Mouse (Mus musculus): ENCODE results near the gene Ifna5.

The Ifna5 gene

GRCm38 (mm10) chr4:88851026-88851763, 15.9 kb downstream of the Ifna5 start:
- in situ Hi-C loops (cut with MboI; ENCODE audit: unreplicated experiment in 2 of 2) = loop anchor here in 1 of 2 experiments (25.0 kb wide), 1 partner anchor 436 kb away; the partner anchor contains the start of gene Cdkn2a

GRCm38 (mm10) chr4:88859214-88859613, 23.9 kb downstream of the Ifna5 start:
- in situ Hi-C loops (cut with MboI; ENCODE audit: unreplicated experiment in 2 of 2) = loop anchor here in 1 of 2 experiments (25.0 kb wide), 1 partner anchor 428 kb away; the partner anchor contains the start of gene Cdkn2a

- in situ Hi-C loops (cut with MboI; ENCODE audit: unreplicated experiment in 2 of 2) = loop anchor here (10.0 to 25.0 kb wide), 2 partner anchors 159 to 424 kb away; partner anchors contain the start of gene Cdkn2a (in 1 of the 2)
These were observed 28.0 kb downstream of the Ifna5 start for GRCm38 (mm10) chr4:88863309-88863708.

- in situ Hi-C loops (cut with MboI; ENCODE audit: unreplicated experiment in 2 of 2) = loop anchor here (10.0 to 25.0 kb wide), 2 partner anchors 160 to 423 kb away; partner anchors contain the start of gene Cdkn2a (in 1 of the 2)
These were observed 29.3 kb downstream of the Ifna5 start for GRCm38 (mm10) chr4:88864599-88864998.

GRCm38 (mm10) chr4:88865011-88865569, 29.8 kb downstream of the Ifna5 start:
- in situ Hi-C loops (cut with MboI; ENCODE audit: unreplicated experiment in 2 of 2) = loop anchor here (10.0 to 25.0 kb wide), 2 partner anchors 160 to 422 kb away; partner anchors contain the start of gene Cdkn2a (in 1 of the 2)

GRCm38 (mm10) chr4:88867366-88867925, 32.1 kb downstream of the Ifna5 start:
- in situ Hi-C loops (cut with MboI; ENCODE audit: unreplicated experiment in 2 of 2) = loop anchor here (10.0 to 25.0 kb wide), 2 partner anchors 163 to 420 kb away; partner anchors contain the start of gene Cdkn2a (in 1 of the 2)

- in situ Hi-C loops (cut with MboI; ENCODE audit: unreplicated experiment in 2 of 2) = loop anchor here (10.0 to 25.0 kb wide), 2 partner anchors 163 to 419 kb away; partner anchors contain the start of gene Cdkn2a (in 1 of the 2)
These were observed 32.9 kb downstream of the Ifna5 start for GRCm38 (mm10) chr4:88867926-88868911.

- in situ Hi-C loops (cut with MboI; ENCODE audit: unreplicated experiment in 2 of 2) = loop anchor here (5.0 to 25.0 kb wide), 5 partner anchors 255 to 822 kb away; partner anchors contain the start of gene Cdkn2a (in 1 of the 2)
These were observed 37.4 kb downstream of the Ifna5 start for GRCm38 (mm10) chr4:88872691-88873090.

- in situ Hi-C loops (cut with MboI; ENCODE audit: unreplicated experiment in 2 of 2) = loop anchor here (10.0 kb wide), 2 partner anchors 649 to 819 kb away; no protein-coding TSS in a partner anchor
These were observed 40.2 kb downstream of the Ifna5 start for GRCm38 (mm10) chr4:88875435-88876095.

- in situ Hi-C loops (cut with MboI; ENCODE audit: unreplicated experiment in 2 of 2) = loop anchor here (10.0 kb wide), 2 partner anchors 648 to 818 kb away; no protein-coding TSS in a partner anchor
These were observed 41.2 kb downstream of the Ifna5 start for GRCm38 (mm10) chr4:88876520-88876919.

- in situ Hi-C loops (cut with MboI; ENCODE audit: unreplicated experiment in 2 of 2) = loop anchor here (10.0 kb wide), 2 partner anchors 647 to 817 kb away; no protein-coding TSS in a partner anchor
These were observed 42.9 kb downstream of the Ifna5 start for GRCm38 (mm10) chr4:88878246-88878645.

- in situ Hi-C loops (cut with MboI; ENCODE audit: unreplicated experiment in 2 of 2) = loop anchor here (10.0 kb wide), 2 partner anchors 646 to 816 kb away; no protein-coding TSS in a partner anchor
These were observed 43.4 kb downstream of the Ifna5 start for GRCm38 (mm10) chr4:88878772-88879171.

- in situ Hi-C loops (cut with MboI; ENCODE audit: unreplicated experiment in 2 of 2) = no loop called here
These were observed 44.8 kb downstream of the Ifna5 start, which contains the start of gene Ifne for GRCm38 (mm10) chr4:88880101-88880500. Ifne (minus strand) TSS chr4:88880201.
